In the genomic region with DNA sequence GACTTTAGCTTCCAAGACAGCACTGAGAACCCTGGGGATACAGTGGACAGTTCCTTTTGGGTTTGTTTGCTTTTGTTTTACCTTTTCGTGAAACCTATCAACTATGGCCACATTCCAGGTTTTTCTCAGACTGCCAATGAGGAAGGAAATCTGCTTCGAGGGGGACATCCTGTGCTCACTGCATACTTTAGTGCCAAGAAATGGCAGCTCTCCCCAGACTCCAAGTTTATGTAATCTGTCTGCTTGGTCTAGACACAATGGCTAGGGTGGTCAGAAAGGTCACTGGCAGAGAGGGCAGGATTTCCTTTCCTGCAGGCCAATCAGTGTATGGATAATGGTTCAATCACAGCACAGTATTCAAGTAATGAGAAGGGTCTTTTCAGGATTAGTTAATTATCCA, we compare ENCODE assay signal across 17 mouse cellular contexts. TPM values are rescaled to one million over a fixed set of nuclear protein-coding genes. Genes with fewer than 3 reads are reported as not detected.
DNase-seq lines count a peak whose midpoint lies in the region; ATAC-seq and TF ChIP-seq lines count a peak whose summit lies in the region.
"Had no signal": no experiment of that assay in that cellular context is flagged by ENCODE, and none has a peak within 500 bp of the region (broad histone marks: within the 10 kb centered on the region; RNA-seq: fewer than 3 reads in every experiment).

No protein-coding gene starts in this region.

- peak; percentile 72 for ATAC-seq in heart, postnatal 0 days (ENCODE audit: insufficient read depth, low read depth)
- peak; percentile 55; the same call in 1 of the 2 replicates for ATAC-seq in lung, embryonic 15.5 days (ENCODE audit: borderline replicate concordance, extremely low read depth, low FRiP score, low TSS enrichment)
- ATAC-seq in megakaryocyte progenitor cell, adult 5-6 weeks (replicated peaks; ENCODE audit: poor library complexity) = no peak
- ATAC-seq: forebrain, postnatal 0 days; intestine, embryonic 16.5 days had no signal

- TF ChIP-seq CTCF in heart, postnatal 0 days (IDR thresholded peaks at IDR 0.05; ENCODE audit: low read depth) = no peak

- peak overlapping the region; percentile 91 for H3K27ac ChIP-seq in brown adipose tissue, adult 24 weeks (replicated peaks; ENCODE audit: low read depth, low read length)
- peak overlapping the region; percentile 62 for H3K27ac ChIP-seq in heart, postnatal 0 days (ENCODE audit: low read depth)
- H3K27ac ChIP-seq in lung, embryonic 15.5 days = peak overlapping the region; percentile 37; the same call in 1 of the 2 replicates
- H3K27ac ChIP-seq: embryonic facial prominence, embryonic 15.5 days; left cerebral cortex, adult 2 months; liver, embryonic 13.5 days; midbrain, embryonic 12.5 days; neural tube, embryonic 13.5 days had no signal

- 65% methylated on average over 2 of the region's 2 CpGs for WGBS in heart, postnatal 0 days
- WGBS in lung, embryonic 15.5 days = 44% methylated on average over 2 of the region's 2 CpGs

- no peak overlapping the region for H3K9ac ChIP-seq in heart, postnatal 0 days (replicated peaks; ENCODE audit: low read depth, low read length)
- no peak overlapping the region for H3K9ac ChIP-seq in lung, embryonic 15.5 days
- H3K9ac ChIP-seq: embryonic facial prominence, embryonic 15.5 days; forebrain, postnatal 0 days; liver, embryonic 13.5 days; midbrain, embryonic 12.5 days; neural tube, embryonic 13.5 days had no signal

- H3K4me2 ChIP-seq in heart, postnatal 0 days (ENCODE audit: low read depth, low read length) = no peak overlapping the region
- no peak overlapping the region for H3K4me2 ChIP-seq in lung, embryonic 15.5 days
- H3K4me2 ChIP-seq: embryonic facial prominence, embryonic 15.5 days; liver, embryonic 13.5 days; midbrain, embryonic 12.5 days; neural tube, embryonic 13.5 days had no signal

- intact Hi-C loops in left cerebral cortex, postnatal 25 days (cut with DNase I) = no loop called here

- no peaks in the 10 kb centered on the region for H3K27me3 ChIP-seq in heart, postnatal 0 days (ENCODE audit: control insufficient read depth, insufficient read depth, low read length)
- H3K27me3 ChIP-seq in lung, embryonic 15.5 days = no peaks in the 10 kb centered on the region
- H3K27me3 ChIP-seq: embryonic facial prominence, embryonic 15.5 days; liver, embryonic 13.5 days; midbrain, embryonic 12.5 days; neural tube, embryonic 13.5 days had no signal

- H3K4me3 ChIP-seq in brown adipose tissue, adult 24 weeks (ENCODE audit: insufficient read depth, low read depth, low read length) = no peak overlapping the region
- H3K4me3 ChIP-seq in heart, postnatal 0 days (ENCODE audit: low read depth, low read length) = no peak overlapping the region
- H3K4me3 ChIP-seq in lung, embryonic 15.5 days = no peak overlapping the region
- H3K4me3 ChIP-seq: embryonic facial prominence, embryonic 15.5 days; left cerebral cortex, adult 2 months; liver, embryonic 13.5 days; midbrain, embryonic 12.5 days; neural tube, embryonic 13.5 days had no signal

- peaks cover 23% of the 10 kb centered on the region for H3K4me1 ChIP-seq in brown adipose tissue, adult 24 weeks (ENCODE audit: control insufficient read depth, insufficient read depth, insufficient read length, low read length)
- no peaks in the 10 kb centered on the region for H3K4me1 ChIP-seq in heart, postnatal 0 days (ENCODE audit: control insufficient read depth, insufficient read depth)
- H3K4me1 ChIP-seq in lung, embryonic 15.5 days = peaks cover 6% of the 10 kb centered on the region; the same call in 1 of the 2 replicates
- H3K4me1 ChIP-seq: embryonic facial prominence, embryonic 15.5 days; midbrain, embryonic 12.5 days; neural tube, embryonic 13.5 days had no signal

- DNase-seq in embryo, embryonic 10 days (ENCODE audit: low spot score) = peak; percentile 7
- DNase-seq in embryo, embryonic 9.5 days (ENCODE audit: extremely low spot score) = no peak
- no peak for DNase-seq in heart, postnatal 0 days (ENCODE audit: low spot score)
- no peak for DNase-seq in right cerebral cortex, postnatal 10 days (ENCODE audit: low spot score in 2 of 2)
- no peak for DNase-seq in left cerebral cortex, postnatal 25 days (ENCODE audit: low spot score in 2 of 2)
- DNase-seq: cerebellum, adult 18-20 months; forebrain, postnatal 0 days; liver, embryonic 13.5 days; right cerebral cortex, postnatal 25 days had no signal

- no peaks in the 10 kb centered on the region for H3K9me3 ChIP-seq in heart, postnatal 0 days (replicated peaks; ENCODE audit: control insufficient read depth, low read length)
- no peaks in the 10 kb centered on the region for H3K9me3 ChIP-seq in lung, embryonic 15.5 days
- H3K9me3 ChIP-seq: embryonic facial prominence, embryonic 15.5 days; liver, embryonic 13.5 days; midbrain, embryonic 12.5 days; neural tube, embryonic 13.5 days had no signal

- H3K36me3 ChIP-seq in heart, postnatal 0 days (replicated peaks; ENCODE audit: control insufficient read depth, insufficient read depth, low read length) = peaks cover 6% of the 10 kb centered on the region; the same call in 1 of the 2 replicates
- H3K36me3 ChIP-seq in lung, embryonic 15.5 days = no peaks in the 10 kb centered on the region
- H3K36me3 ChIP-seq: embryonic facial prominence, embryonic 15.5 days; liver, embryonic 13.5 days; midbrain, embryonic 12.5 days; neural tube, embryonic 13.5 days had no signal

- peak; percentile 93 for TF ChIP-seq EP300 in heart, postnatal 0 days (IDR thresholded peaks at IDR 0.05; ENCODE audit: low read depth)

RNA-seq across cellular contexts. Expression of a gene that starts 24.7 kb away (rescaled TPM):
- 10.9 and 13.6 TPM in 2 replicates for polyA plus RNA-seq in brown adipose tissue, adult 24 weeks (2012; ENCODE audit: insufficient read depth, insufficient read length, missing spikeins)
- 7.0 and 17.0 TPM in 2 replicates for total RNA-seq in heart, postnatal 0 days (2014; rRNA removed; ENCODE audit: low replicate concordance)
- polyA plus RNA-seq in heart, postnatal 0 days (2015; fragmentation: Nextera tagmentation; extraction: Ambion mirVana) = 50.3 and 56.6 TPM in 2 replicates
- 55.4 and 57.6 TPM in 2 replicates for polyA plus RNA-seq in lung, embryonic 15.5 days (2015; fragmentation: Nextera tagmentation; extraction: Ambion mirVana)
- 31.4 and 38.5 TPM in 2 replicates for total RNA-seq in megakaryocyte progenitor cell, adult 5-6 weeks (2015)
- total RNA-seq in megakaryocyte progenitor cell, adult 5-6 weeks (2017) = 74.3 and 80.6 TPM in 2 replicates
- total RNA-seq in left cerebral cortex, postnatal 25 days (2021) = 10 to 100 TPM; 15.9 to 16.1 TPM

Comparison
In these comparisons a context has a peak if more than half of its experiments do, and no peak if none do; other contexts are left out.
1. H3K27ac ChIP-seq: peak in every context shown above with its lines; median percentile 91 in brown adipose tissue, adult 24 weeks; 62 in heart, postnatal 0 days; 37 in lung, embryonic 15.5 days.